Mouse (Mus musculus) cerebellum, adult 18-20 months (tissue): ENCODE data around the gene Clec2i.
"Not testable (repeated sequence)": the region's sequence is repeated elsewhere in the genome, so short reads cannot be mapped to it uniquely, and the experiment has no call there.

Experiments
- DNase-seq, 2 experiments: peaks; one replicate each; pipeline ENCODE4 v3.0.0; 2021

The Clec2i gene

DNA sequence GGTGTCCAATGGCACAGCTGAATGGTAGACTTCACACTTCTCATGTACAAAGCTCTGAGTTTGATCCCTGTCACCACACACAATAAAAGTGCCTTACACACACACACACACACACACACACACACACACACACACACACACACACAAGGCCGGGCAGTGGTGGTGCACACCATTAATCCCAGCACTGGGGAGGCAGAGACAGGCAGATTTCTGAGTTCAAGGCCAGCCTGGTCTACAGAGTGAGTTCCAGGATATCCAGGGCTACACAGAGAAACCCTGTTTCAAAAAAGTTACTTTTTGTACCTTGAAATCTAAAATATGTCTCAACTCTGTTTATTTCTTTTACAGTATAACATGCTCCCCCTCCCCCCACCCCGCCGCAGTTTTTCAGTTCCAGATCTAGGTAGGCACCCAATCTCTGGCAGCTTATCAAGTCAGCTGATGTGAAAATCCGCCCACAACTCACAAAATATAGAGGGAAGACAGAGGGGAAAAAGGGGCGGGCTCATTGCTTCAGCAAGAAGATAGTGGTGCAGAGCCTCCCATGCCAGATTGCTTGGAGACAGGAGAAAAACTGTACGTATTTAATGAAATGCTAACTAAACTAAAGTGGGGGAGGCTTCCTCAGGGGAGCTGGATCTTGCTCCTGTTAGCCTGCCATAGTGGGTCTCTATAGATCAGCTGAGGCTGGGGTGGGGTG is at the start of gene Clec2i:
Gene Clec2i, plus strand, starts transcription at position 498 of the 700 bp plus-strand sequence.
- not testable (repeated sequence) for DNase-seq

DNA sequence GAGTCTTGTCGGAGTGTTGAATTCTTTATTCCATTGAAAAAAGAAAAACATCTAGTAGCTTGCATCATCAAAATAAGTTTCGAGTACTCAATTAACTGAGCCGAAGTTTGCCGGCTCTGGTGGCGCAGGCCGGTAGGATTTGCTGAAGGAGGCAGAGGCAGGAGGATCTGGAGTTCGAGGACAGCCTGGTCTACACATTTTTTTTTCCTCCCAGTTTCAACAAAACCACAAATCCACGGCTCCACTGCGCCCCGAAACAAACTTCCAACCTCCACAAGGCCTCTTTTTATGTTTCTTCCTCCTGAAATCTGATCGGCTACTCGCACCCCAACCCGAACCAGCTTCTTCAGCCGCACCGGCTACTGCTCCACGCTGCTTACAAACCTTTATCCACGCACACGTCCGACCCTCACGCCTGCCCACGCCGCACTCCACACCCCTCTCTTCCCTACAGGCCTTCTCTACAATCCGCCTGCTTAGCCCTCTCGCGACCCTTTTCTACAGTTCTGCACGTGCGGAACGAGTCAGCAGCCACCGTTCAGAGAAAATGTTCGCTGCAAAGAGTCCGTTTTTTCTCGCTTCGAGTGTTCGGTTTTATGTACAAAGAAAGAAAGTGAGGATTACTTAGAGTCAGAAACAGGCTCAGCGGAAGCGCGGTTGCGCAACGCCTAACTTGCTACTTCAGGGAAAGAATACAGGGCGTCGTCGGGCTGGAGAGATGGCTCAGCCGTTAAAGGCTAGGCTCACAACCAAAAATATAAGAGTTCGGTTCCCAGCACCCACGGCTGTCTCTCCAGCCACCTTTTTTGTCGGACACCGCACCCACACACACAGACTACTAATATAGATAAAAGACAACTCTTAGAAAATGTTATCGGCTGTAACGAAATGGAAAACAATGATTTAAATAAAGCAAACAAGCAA is 48.8 kb upstream of the Clec2i start:
- DNase-seq: peak; percentile 75 to 86

DNA sequence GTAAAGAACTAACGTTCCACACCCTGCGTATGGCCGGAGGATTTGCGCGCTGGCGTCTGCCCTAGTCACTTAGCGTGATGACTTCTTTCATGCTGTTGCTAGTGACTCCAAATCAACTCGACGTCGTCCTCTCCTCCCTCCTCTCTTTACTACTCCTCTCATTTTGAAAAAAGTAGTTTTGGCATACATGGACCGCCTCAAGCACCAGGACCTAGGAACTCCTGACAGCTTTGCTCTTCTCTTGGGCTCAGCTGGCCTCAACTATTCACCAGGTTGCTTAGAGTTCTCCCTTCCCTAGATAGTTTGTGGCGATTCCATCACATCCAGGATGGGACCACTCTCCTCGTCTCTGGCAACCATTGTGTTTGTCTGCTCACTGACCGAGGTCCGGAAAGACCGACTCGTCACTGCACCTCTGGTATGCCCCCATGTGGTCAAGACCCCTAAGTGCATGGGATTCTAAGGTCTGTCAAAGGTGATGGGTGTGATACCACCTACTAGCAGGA is 48.1 kb upstream of the Clec2i start:
- DNase-seq: peak; percentile 86 to 87

DNA sequence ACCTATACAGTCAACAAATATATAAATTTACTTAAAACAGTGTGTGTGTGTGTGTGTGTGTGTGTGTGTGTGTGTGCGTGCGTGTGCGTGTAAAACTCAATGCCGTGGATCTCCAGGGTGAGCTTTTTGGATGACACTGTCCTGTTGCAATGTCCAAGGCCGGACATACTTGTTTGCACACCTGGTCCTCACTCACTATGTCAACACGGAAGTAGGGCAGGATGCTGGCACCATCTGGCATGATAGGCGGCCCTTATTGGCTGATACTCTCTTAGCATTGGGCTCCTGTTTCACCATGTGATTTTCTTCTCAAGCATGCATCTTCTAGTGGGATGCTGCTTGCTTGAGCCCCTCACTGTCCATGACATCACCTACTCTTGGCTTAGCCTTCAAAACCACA is 47.5 kb upstream of the Clec2i start:
- peak in 1 of 2 experiments; percentile 35 for DNase-seq

DNA sequence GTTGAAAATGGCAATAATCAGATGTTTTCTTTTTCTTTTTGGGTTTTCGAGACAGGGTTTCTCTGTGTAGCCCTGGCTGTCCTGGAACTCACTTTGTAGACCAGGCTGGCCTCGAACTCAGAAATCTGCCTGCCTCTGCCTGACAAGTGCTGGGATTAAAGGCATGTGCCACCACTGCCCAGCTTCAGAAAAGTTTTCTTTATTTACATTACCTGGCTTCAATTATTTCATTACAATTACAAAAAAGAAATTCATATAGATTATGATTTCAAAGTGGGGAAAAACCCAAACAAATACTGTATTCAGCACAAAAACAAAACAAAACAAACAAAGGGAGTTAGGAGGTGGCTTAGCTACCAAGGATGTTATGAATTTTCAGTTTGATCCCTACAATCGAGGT is 46.7 kb upstream of the Clec2i start:
- DNase-seq: not testable (repeated sequence)

DNA sequence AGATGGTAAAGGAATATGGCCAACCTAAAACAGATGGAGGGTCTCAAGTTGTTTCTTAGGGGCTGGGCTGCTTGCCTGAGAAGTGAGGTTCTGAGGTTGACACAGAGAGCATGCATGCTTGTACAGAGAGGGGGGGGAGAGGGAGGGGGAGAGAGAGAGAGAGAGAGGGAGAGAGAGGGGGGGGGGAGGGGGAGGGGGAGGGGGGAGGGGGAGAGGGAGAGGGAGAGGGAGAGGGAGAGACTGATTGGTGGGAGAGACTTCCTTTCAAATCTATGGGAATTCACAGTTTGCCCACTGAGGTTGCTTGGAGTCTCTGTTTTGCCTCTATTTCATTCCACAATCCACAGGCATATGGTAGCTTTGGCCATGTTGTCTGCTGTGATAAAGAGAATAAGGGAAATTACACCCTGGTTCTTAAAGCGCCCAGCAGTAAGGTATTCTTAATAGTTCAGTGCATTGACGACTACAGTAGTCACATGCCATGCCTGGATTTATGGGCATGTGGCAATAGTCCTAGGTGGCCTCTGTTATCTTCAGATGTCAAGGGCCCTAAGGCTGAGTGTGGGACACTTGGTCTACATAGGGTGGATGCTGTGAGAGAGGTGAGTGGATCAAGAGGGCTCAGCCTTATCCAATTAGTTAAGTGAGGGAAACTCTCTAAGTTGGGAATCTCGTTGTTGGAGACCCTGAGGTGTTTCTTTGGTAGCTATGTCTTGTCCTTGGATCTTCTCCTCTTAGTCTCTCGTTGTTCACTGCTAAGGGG is 45.9 kb upstream of the Clec2i start:
- no peak for DNase-seq

DNA sequence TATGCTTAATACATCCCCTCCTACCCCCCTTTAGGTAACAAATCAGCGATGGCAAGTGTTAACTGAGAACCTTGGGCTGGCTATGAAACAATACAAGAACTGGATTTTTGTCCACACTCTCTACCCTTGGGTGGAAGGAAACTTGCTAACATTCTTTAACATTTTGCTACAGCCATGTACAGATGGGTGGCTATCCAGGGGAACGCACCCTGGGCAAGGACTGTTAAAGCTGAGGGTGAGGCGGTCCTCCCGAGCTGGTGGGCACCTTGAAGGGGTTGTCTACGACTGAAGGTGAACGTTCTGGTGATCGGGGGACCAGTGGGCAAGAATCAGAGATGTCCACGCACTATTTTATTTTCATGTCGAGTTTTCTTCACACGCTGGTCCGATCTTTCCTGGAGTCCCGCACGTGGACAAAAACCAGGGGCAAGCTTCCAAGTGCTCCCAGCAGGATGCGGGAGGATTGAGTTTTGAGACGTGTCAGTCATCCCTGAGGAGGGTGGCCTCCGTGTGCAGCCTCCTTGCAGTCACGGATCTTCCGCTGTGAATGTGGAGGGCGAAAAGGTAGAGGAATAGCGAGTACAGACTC is 44.9 kb upstream of the Clec2i start:
- DNase-seq: no peak

DNA sequence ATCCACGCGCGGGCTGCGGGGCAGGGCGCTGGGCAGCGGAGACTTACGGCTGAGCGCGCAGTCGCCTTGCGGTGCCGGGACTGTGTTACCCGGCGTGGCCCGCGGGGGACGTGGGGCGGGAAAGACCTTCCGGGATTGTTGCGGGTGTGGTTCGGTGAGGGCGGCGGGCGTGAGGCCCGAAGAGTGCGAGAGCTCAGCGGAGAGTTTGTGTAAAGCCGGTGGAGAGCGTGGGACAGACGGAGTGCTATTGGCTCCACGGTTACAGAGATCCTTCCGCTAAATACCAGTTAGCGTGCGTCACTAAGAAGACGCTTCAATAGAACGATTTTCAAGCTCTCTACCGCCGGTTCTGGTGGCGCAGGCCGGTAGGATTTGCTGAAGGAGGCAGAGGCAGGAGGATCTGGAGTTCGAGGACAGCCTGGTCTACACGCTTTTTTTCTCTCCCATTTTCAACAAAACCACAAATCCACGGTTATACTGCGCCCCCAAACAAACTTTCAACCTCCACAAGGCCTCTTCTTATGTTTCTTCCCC is 44.4 kb upstream of the Clec2i start:
- peak; percentile 88 to 92 for DNase-seq

DNA sequence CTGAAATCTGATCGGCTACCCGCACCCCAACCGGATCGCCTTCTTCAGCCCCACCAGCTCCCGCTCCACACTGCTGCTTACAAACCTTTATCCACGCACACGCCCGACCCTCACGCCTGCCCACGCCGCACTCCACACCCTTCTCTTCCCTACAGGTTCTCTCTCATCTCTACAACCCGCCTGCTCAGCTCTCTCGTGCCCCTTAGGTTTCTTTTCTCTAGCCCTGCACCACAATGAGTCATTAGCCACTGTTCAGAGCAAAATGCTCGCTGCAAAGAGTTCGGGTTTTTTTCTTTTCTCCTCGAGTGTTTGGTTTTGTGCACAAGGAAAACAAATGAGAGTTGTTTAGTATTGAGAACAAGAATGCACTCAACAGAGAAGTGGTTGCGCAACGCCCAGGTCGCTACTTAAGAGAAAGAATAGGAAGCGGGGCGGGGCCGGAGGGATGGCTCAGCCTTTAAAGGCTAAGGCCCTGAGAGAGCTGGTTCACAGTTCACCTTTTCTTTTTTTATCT is 43.9 kb upstream of the Clec2i start:
- peak; percentile 64 for DNase-seq

DNA sequence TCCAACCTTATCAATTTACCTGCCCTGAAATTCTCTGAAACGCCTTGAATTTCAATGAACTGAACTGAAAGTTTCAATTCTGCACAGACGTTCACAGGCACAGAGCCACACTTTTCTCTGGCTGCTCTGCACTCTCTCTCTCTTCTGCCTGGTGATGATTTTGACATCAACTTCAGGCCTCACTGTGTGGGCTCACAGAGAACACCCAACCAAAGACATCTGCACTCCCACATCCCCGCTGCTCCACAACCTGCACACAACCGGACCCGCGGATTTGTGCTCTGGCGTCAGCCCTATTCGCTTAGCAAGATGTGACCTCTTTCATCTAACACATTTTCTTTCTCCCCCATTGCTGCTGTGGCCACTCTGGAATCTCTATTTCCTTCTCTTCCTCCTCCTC is 43.3 kb upstream of the Clec2i start:
- DNase-seq: peak; percentile 37 to 42

DNA sequence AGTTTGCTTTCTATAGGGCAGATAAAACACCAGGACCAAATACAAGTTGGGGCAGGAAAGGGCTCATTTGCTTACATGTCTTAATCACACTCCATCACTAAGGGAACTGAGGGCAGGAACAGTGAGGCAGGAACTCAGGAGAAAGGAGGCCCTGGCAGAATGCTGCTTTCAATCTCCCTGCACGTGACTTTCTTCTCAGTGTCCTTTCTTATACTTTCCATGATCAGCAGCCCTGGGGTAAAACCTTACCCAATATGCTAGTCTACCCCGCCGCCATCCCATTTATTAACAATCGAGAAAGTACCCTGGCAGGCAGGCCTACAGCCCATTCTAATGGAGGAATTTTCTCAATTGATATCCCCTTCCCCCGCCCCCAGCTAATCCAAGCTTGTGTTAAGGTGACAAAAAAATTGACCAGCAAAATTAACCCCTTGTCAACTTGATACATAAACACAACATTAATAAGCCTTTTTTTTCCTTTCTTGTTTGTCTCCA is 42.8 kb upstream of the Clec2i start:
- no peak for DNase-seq

DNA sequence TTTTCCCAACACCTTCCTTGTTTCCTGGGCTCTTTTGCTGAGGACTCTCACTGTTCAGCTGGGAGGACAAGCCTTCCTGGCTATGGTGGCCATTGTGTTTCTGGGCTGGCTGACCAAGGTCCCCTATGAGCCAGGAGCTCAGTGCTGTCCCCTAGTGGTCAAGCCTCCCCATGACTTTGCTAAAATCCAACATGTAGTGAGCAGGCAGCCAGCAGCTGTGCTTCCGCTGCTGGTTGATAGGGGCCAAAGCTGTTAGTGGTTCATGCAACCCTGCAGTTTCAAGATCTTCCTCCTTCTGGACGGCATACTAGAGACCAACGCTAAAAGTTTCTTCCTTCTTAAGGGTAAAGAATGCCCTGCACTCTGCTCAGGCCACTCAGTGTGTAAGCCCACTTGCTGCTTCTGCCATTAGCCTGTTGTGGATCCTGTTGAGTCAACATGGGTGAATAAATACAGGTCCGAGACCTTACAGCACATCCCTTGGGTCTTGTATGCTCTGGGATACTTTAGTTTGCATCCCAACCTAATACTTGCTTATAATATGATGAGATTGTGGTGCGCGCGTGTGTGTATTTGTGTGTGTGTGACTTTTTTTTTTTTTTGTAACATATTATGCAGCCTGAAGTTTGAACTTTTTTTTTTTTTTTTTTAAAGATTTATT is 41.9 kb upstream of the Clec2i start:
- peak; percentile 79 to 80 for DNase-seq

DNA sequence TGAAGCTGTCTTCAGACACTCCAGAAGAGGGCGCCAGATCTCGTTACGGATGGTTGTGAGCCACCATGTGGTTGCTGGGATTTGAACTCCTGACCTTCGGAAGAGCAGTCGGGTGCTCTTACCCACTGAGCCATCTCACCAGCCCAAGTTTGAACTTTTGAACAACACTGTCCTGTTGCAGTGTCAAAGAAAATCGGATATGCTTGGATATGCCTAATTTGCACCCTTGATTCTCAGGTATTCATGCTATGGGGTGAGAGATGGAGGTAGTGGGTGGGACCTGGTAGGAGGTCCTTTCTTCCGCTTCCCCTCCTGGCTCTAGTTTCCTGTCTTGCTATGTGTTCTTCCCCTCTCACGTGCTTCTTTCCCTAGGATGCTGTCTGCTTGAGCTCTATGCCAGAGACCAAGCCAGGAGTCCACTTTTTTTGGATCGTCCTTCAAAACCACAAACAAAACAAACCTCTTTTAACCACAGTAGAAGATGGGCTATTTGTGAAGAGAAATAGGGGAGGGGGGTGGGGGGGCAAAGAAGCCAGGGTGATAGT is 41.3 kb upstream of the Clec2i start:
- DNase-seq: no peak

DNA sequence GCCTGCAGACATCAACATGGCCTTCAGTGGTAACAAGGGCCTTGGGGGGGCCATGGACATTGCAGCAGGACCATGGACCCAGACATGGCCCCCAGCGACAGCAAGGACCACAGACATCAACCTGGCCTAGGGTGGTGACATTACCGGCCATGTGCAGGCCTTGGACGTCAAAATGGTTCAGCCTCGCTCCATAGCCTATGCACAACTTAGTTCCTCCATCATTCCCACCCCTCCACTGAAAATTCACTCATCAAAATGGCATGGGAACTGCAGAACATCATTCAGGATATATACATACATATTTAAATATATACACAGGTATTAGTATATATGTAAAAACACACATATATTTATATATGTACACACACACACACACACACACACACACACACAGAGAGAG is 40.0 kb upstream of the Clec2i start:
- no peak for DNase-seq

DNA sequence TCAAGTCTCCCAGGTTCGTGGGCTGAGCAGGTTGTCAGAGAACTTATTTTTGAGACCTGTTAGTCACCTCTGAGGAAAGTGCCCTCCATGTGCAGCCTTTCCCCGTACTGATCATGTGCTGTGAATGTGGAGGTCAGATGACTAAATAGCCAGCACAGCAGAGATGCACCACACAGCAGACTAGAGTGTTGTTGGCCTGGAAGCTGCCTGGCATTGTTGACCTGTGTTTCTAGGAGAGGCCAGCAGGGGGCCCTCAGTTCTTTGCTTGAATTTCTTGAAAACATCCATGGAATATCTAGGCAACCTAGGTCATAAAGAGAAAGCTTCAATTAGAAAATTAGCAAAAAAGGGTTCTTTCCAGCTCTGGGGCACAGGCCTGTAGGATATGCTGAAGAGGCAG is 37.5 kb upstream of the Clec2i start:
- DNase-seq: peak; percentile 29 to 50

DNA sequence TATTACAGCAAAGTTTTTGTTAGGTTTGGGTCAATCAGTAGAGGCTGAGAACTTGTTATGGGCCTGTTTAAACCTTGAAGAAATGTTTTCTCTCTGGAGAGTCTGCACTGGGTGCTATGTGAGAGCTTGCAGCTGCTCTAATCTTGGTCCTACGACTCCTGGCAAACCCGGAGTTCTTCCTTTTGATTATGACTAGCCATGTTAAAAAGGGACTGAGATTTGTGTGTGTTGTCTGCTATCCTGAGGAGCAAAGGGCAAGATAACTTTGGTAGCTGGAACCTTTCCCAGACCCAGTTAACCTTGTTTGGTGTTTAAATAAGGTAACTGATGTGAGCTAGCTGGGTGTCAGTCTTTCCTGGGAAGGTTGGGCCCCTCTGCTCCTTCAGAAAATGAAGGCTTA is 36.7 kb upstream of the Clec2i start:
- no peak for DNase-seq

DNA sequence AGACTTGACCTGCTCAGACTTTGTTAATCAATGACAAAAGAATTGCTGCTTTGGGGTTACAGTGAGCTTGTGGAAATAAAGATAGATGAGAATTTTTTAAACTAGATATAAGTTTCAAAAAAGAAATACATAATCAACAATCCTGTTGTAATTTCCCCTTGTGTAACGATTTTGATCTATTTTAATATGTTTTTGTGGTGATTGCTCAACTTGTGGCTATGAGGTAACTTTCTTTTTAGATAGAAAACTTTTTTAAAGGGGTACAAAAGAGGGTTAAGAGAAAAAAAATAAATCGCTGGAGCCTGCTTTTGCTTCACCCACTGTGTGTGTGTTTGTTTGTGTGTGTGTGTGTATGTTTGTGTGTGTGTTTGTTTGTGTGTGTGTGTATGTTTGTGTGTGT is 36.2 kb upstream of the Clec2i start:
- DNase-seq: no peak

DNA sequence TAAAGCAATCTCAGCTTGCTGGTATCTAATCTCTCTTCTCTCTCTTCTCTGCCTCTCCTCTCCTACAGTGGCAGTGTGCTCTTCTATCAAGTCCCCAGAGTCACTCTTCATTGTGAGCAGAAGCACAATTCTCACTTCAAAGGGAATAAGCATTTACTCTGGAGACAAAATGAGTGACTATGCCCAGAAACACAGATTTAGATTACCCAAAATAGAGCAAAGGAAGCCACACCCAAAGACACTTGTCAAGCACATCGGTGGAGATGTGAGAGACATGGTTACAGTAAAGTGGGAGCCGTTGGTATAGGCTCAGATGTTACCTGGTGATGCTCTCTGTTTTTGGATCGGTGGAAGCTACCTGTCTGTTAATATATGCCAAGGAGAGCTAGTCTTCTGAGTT is 34.6 kb upstream of the Clec2i start:
- no peak for DNase-seq

DNA sequence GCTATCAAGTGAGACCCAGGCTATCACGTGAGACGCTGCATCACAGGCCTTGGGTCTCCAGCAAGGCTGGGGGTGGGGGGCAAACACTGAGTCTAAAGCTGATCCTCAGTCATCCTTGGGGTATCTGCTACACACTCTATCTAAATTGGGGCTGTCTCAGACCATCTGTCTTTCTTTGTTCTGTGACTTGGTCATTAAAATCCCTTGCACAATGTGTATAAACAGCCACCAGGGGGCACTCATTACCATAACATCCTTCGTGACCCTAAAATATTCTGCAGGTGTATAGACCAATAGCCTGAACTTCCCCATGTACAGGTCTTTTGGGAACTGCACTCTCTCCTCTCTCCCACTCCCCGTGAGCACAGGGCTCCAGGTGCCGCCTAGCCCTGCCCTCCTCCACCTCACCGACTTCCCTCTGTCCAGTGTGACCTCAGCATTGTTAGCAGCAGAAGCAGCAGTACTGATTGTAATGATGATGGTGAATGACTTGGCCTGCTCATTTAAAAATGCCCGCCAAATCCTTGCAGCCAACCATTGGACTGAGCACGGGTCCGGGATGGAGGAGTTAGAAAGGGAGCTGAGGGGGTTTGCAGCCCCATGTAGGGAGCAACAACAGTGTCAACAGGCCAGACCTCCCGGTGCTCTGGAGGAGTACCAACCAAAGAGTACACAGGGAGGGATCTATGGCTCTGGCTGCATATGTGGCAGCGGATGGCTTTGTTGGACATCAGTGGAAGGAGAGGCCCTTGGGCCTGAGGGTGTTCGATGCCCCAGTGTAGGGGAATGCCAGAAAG is 33.2 kb upstream of the Clec2i start:
- DNase-seq: peak; percentile 39 to 65

DNA sequence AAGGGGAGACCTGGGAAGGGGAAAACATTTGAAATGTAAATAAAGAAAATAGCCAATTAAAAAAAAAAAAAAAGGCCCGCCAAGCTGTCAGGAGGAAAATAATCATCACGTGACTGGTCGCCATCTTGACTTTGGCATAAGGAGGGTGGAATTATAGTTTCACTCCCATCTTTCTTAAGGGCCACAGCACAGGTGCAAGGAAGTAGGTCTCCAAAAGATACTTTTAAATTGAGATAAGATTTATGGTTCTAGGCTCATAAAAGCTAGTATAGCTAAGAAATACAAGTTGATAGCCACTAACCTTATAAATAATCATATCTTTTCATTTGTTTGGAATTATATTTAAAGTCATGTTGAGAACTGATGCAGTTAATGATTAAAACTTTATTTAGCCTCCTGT is 32.5 kb upstream of the Clec2i start:
- DNase-seq: no peak
